Mouse (Mus musculus): ENCODE data around the gene Tmem107.

Tmem107 gene

GRCm38 (mm10) chr11:69070590-69071222, at the start of gene Tmem107:
Tmem107 (plus strand) TSS chr11:69070806.
- DNase-seq (ENCODE audit: low spot score in 2 of 2): peak; percentile 91 to 97

GRCm38 (mm10) chr11:69026562-69026961, 44.0 kb upstream of the Tmem107 start:
- DNase-seq (ENCODE audit: low spot score in 2 of 2): no peak

GRCm38 (mm10) chr11:69028805-69029204, 41.8 kb upstream of the Tmem107 start:
- DNase-seq (ENCODE audit: low spot score in 2 of 2): no peak

- DNase-seq (ENCODE audit: low spot score in 2 of 2): no peak
These were observed 37.1 kb upstream of the Tmem107 start for GRCm38 (mm10) chr11:69033552-69033951.

GRCm38 (mm10) chr11:69034585-69034984, 36.0 kb upstream of the Tmem107 start:
- DNase-seq (ENCODE audit: low spot score in 2 of 2): no peak

GRCm38 (mm10) chr11:69035411-69035810, 35.2 kb upstream of the Tmem107 start:
- DNase-seq (ENCODE audit: low spot score in 2 of 2): no peak

GRCm38 (mm10) chr11:69035849-69036248, 34.8 kb upstream of the Tmem107 start:
- DNase-seq (ENCODE audit: low spot score in 2 of 2): peak; percentile 85 to 93

GRCm38 (mm10) chr11:69036486-69037230, 33.9 kb upstream of the Tmem107 start:
- DNase-seq (ENCODE audit: low spot score in 2 of 2): peak; percentile 95 to 96

- DNase-seq (ENCODE audit: low spot score in 2 of 2): peak; percentile 90 to 92
These were observed 33.2 kb upstream of the Tmem107 start for GRCm38 (mm10) chr11:69037231-69038061.

GRCm38 (mm10) chr11:69038173-69038572, 32.4 kb upstream of the Tmem107 start:
- DNase-seq (ENCODE audit: low spot score in 2 of 2): no peak

GRCm38 (mm10) chr11:69045531-69046394, 24.8 kb upstream of the Tmem107 start, which contains the start of gene Aurkb:
Aurkb (plus strand) TSS chr11:69045647.
- peak; percentile 61 to 72 for DNase-seq (ENCODE audit: low spot score in 2 of 2)

GRCm38 (mm10) chr11:69046395-69046774, 24.2 kb upstream of the Tmem107 start:
- no peak for DNase-seq (ENCODE audit: low spot score in 2 of 2)

- no peak for DNase-seq (ENCODE audit: low spot score in 2 of 2)
These were observed 23.0 kb upstream of the Tmem107 start for GRCm38 (mm10) chr11:69047592-69047991.

- DNase-seq (ENCODE audit: low spot score in 2 of 2): no peak
These were observed 22.5 kb upstream of the Tmem107 start for GRCm38 (mm10) chr11:69048151-69048550.

GRCm38 (mm10) chr11:69050748-69051147, 19.9 kb upstream of the Tmem107 start:
- no peak for DNase-seq (ENCODE audit: low spot score in 2 of 2)

GRCm38 (mm10) chr11:69051771-69052170, 18.8 kb upstream of the Tmem107 start:
- DNase-seq (ENCODE audit: low spot score in 2 of 2): no peak

- no peak for DNase-seq (ENCODE audit: low spot score in 2 of 2)
These were observed 17.7 kb upstream of the Tmem107 start for GRCm38 (mm10) chr11:69052824-69053421.

- no peak for DNase-seq (ENCODE audit: low spot score in 2 of 2)
These were observed 16.8 kb upstream of the Tmem107 start for GRCm38 (mm10) chr11:69053848-69054247.

- no peak for DNase-seq (ENCODE audit: low spot score in 2 of 2)
These were observed 12.3 kb upstream of the Tmem107 start for GRCm38 (mm10) chr11:69058265-69058664.

- no peak for DNase-seq (ENCODE audit: low spot score in 2 of 2)
These were observed 11.8 kb upstream of the Tmem107 start for GRCm38 (mm10) chr11:69058729-69059356.

All from frontal cortex, postnatal 36 days (tissue).